Mouse (Mus musculus): ENCODE data around the gene Cyb5d1.

Gene Cyb5d1

DNA sequence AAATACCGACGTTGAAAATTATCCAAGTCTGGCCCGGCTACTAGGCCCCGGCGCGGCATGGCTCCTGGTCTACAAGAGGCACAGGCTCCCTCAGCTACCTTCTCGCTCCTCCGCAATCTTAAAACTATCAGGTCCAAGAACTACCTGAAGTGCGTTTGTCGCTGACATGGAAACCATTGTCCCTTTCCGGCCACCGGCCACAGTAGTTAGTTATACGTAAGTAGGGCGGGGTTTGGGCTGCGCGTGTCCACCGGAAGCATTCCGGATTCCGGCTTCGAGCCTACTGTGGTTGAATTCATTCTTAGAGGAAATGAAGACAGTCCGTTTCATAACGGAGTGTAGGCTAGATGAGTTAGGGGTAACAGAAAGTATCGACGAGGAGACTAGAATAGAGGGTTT is at the start of gene Cyb5d1, which contains the start of gene Naa38:
Gene Cyb5d1 (minus strand): TSS at position 397 of the 399 bp plus-strand sequence.
Gene Naa38 (plus strand): TSS at position 253 of the 399 bp plus-strand sequence.
- peak; percentile 62 to 81 for DNase-seq (ENCODE audit: low spot score in 2 of 2)

DNA sequence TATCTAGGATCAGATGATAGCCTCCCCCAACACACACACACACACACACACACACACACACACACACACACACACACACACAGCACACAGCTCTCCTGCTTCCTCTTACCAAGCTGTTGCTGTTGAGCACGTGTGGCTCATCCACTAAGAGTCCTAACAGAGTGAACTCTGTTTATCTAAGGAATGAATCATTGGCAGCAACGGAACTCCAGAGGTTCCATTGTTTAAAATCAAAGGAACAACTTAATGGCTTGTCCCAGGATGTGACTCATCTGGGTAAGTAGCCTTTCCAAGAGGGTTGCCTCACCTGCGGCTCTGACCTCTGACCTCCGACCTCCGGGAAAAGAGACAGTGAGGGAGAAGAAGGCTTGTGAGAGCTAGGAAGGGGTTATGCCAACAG is 47.9 kb upstream of the Cyb5d1 start:
- DNase-seq (ENCODE audit: low spot score in 2 of 2): no peak

DNA sequence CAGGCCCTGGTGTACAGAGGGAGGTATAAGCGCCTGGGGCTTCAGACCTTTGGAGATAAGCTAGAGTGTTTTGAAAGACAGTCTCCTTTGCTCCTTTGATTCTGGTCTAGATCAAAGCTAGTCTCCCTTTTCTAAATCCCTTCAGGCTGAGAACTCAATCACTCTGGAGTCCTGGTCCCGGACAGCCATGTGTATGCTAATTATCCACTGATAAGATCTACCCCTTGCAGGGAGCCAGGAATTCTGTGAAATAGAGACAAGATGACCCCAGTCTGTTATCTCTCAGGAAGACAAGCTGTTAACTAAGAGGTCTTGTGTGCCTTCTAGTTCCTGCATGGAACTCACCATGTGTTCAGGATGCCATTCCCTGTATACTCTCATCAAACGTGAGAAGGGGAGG is 41.9 kb upstream of the Cyb5d1 start:
- DNase-seq (ENCODE audit: low spot score in 2 of 2): no peak

DNA sequence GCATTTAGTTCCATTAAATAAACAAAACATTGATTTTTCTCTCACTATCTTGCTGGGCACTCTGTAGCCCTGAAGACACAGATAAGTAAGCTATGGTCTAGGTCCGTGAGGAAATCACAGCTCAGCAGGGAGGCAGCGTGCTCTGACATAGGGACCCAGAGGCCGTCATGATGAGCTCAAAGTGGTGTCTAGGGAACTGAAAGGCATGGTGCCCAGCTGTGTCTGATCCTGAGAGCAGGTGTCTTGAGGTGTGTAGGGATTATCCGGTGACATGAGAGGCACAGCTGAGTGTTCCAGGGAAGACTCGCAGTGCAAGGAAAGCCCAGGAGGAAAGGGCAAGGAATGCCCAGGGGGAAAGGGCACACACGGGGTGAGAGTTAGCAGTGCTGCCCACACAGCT is 37.8 kb upstream of the Cyb5d1 start:
- DNase-seq (ENCODE audit: low spot score in 2 of 2): no peak

DNA sequence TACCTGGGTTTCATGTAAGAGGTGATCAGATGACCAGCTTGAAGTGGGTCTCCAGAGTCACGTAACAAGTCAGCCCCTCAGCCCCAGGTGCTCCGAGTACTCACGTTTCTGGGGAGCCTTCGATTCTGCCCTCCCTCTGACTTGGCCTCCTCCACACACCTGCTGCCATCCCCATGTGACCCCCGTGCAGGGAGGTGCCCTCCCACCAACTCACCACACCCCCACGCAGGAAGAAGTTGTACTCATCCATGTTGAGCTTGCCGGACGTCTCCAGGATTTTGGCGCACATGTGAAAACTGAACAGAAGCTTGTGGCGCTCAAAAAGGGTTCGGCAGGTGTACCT is 37.2 kb upstream of the Cyb5d1 start:
- no peak for DNase-seq (ENCODE audit: low spot score in 2 of 2)

DNA sequence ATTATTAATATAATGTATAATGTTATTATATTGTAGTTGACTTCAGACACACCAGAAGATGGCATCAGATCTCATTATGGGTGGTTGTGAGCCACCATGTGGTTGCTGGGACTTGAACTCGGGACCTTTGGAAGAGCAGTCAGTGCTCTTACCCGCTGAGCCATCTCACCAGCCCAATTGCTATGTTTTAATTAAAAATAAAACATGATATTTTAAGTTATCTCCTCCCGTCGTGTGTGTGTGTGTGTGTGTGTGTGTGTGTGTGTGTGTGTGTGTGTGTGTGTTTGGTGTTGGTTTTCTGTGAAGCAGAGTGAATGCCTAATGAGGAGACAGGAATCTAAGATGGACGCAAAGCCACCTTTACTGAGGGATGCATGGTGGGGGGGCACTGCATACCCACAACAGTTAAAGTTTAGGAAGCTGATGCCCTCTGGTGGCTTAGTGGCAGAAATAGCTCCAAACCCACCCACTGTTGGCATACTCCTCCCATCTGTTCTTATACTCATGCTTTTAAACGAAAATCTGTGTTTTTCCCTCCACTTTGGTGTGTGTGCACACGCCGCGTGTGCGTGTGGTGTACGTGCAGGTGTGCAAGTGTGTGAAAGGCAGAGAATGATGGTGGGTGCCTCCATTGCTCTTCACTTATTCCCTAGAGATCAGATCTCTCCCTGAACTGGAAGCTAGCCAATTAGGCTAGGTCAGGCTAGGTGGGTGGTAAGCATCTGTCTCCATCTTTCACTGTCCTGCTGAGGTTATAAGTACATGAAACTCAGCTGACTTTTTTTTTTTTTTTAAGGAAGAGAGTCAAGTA is 36.6 kb upstream of the Cyb5d1 start:
- DNase-seq (ENCODE audit: low spot score in 2 of 2): peak in 1 of 2 experiments; percentile 73

DNA sequence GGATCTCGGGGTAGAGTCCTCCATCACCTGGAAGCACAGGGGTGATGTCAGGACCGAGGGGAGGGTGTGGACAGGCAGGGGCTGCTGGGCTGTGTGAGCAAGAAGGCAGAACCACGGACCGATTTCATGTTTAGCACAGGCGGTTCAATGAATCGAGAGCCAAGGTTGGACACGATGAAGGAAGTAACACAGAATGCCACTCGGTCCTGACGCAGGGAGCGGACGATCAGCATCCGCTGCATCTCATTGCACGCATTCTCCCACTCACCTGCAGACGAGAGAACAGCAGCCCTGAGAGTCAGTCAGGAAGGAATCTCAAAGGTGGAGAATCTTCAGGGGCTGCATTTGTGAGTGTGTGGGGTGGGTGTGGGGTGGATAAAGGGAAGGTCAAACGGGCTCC is 35.2 kb upstream of the Cyb5d1 start:
- DNase-seq (ENCODE audit: low spot score in 2 of 2): no peak

DNA sequence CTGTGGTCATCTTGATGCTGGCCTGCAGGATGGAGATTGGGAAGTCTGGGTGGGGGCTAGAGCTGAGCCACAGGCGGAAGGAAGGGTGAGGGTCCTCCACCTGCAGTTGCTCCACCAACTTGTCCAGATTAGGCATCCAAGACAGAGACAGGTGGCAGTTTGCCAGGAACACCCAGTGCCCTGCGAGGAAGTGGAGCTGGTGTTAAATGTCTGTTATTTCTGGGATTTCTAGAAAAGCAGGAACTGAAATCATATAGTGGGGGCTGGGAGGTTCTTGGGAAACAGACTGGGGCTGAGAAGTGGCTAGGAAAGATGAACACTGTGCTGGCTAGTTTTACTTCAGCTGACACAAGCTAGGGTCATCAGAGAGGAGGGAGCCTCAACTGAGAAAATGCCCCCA is 33.9 kb upstream of the Cyb5d1 start:
- DNase-seq (ENCODE audit: low spot score in 2 of 2): no peak

DNA sequence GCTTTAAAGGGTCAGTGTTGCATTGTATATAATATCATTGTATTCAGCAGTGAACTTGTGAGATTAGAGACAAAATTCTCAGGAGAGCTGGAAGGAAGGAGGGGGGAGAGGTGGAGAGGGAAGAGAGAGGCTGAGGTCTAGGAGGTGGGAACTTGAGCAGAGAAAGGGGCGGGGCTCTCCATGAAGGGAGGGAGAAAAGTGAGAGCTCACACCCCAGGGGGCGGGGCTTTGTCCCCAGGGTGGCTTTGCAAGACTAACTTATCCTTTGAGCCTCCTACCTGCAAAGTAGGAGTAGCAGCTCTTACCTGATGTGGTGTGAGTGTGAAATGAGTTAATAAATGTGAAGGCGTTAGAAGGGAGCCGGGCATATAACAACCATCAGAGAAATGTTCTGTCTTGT is 33.3 kb upstream of the Cyb5d1 start:
- no peak for DNase-seq (ENCODE audit: low spot score in 2 of 2)

DNA sequence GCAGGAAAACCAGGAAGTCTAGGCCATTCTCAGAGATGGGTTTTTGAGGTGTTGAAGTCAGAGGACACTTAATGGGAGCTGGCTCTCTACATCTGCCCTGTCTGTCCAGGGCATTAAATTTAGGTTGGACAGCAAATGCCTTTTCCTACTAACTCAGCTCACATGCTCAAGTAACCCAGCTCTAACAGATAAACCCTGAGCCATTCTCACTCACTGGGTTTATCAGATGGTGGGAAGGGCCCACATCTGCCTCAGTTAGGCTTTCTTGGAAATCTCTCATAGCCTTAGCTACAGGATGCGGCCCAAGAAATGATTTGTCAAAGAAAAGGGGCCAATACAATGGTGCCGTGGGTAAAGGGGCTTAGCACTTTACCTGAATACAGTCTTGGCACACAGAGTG is 30.8 kb upstream of the Cyb5d1 start:
- DNase-seq (ENCODE audit: low spot score in 2 of 2): no peak

DNA sequence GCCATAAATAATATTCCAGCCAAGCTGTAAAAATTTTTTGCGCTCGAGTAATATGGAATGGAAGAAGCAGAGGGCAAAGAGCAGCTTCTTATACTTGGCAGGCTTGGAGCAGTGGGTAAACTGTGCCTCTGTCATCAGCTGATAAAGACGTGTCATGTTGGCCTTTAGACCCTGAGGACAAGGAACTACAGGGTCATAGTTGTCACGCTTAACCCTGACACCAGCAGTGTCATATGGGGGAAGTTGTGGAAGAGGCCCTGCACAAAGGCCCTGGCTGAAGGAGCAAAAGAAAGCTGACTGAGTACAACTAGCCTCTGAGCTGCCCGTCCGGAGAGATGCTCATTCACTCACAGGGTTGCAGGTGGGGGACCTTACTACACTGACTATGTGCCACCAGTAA is 28.5 kb upstream of the Cyb5d1 start:
- no peak for DNase-seq (ENCODE audit: low spot score in 2 of 2)

DNA sequence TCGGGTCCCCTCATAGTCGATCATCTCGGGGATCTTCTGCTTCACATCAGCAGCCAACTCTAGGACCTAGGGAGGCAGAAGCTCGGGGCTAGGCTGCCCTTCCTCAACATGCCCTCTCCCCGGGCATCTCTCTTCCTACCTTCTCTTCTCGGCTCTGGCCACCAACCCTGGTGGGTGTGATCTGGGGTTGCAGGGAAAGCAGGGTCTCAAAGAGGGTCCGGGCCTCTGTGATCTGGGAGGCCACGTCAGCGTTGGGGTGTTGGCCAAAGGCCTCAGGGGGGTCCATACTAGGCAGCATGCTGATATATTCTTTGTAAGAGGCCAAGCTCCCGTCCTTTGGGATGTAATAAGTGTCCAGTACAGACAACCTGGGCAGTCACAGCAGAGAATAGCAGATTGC is 27.4 kb upstream of the Cyb5d1 start:
- no peak for DNase-seq (ENCODE audit: low spot score in 2 of 2)

DNA sequence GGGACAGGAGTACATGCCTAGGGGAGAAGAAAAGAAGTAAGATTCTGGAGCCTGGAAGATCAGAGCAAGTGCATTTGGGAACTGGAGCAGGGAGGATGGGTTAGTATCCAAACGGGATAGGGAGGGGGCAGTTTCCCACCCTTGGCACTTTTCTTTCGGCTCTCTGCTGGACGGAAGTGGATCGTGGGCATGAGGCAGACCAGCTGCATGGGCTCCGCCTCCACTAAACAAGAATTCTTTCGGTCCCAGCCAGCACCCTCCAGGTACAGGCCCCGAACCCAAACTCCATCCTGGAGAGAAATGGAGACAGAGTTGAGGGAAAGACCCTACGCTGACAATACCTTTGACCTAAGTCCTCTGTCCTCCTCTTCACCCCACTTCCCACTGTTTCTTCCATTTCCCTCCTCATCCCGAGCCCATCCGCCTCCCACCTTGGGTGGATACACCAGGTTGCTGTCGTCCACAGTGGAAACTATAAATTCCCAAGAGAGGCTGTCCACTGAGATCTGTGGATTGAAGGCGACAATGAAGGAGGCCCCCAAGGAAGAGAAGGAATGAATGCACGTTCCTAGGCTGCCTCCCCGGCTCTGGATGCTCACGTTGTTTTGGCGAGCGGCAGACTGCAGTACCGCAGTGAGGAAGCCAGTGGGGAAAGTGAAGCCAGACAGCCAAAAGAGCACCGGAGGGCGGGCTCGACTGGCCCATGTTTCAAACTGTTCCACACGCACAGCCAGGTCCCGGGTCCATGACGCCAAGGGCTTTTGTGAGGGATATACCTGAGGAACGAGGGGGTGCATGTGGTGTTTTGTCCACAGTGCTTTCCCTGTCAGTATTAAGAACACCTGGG is 25.9 kb upstream of the Cyb5d1 start:
- no peak for DNase-seq (ENCODE audit: low spot score in 2 of 2)

DNA sequence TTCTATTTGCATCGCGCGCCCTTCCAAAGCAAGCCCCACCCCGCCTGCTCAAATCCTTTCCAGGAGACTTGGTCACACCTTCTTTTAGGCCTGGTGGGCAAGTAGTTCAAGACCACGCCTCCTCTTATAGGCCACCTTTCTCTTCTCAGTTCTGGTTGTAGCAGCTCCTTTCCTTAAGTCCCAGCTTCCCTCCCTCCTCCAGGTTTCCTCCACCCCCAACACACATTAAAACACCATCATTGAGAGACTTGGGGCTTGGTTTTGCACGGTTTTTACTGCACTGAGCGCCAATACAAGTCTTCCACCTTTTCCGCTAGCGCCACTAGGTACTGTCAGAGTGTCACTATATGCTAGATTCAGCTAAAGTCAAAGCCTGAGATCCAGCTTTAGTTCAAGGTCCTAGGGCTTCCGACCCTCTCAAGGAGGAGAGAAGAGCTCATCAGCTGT is 25.1 kb upstream of the Cyb5d1 start:
- no peak for DNase-seq (ENCODE audit: low spot score in 2 of 2)

DNA sequence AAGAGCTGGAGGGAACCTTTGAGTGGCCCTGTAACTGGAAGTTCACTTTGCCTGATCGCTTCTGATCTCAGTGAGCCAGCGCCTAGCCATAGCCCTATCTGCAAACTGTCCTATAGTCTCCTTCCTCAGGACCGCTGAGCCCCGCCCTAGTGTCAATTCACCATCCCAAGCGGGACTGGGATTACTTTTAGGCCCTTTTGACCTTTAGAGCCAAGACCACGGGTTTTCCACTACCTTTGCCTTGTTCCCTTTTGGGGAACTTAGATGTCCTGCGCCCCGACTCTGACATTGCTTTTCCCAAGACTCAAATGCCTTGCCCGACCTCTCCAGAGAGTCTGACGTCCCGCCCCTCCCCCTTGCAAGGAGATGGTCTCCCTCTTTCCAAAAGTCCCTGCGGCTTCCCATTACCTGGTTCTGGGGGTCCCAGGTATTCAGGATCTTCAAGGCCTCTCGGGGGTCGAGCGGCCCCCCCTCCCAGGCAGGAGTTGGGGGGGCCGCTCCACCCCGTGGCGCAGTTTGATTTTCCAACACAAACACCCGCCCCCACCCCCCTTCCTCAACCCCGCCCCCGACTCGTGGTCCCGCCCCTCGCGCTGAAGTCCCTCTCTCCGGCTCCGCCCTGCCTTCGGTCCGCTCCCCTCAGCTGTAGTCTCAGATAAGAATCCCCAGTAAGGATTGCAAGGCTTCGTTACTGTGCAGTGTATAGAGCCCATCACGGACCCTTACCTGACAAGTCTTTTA is 24.6 kb upstream of the Cyb5d1 start:
- DNase-seq (ENCODE audit: low spot score in 2 of 2): no peak

DNA sequence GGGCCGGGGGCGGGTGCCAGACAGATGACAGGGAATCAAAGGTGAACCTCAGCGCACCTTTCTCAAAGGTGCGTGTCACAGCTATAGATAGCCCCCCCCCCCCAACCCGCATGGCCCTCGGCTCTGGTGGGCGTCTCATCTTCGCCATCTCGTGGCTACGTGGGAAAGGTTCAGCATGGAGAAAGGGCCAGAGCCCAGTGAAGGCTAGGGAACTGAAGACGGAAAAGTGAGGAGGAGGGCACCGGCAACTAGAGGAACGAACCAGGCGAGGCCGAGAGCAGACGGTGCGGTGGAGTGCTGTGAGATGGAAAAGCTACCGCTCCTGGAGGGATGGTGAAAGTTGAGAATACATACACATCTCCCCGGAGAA is 24.0 kb upstream of the Cyb5d1 start:
- peak in 1 of 2 experiments; percentile 46 for DNase-seq (ENCODE audit: low spot score in 2 of 2)

DNA sequence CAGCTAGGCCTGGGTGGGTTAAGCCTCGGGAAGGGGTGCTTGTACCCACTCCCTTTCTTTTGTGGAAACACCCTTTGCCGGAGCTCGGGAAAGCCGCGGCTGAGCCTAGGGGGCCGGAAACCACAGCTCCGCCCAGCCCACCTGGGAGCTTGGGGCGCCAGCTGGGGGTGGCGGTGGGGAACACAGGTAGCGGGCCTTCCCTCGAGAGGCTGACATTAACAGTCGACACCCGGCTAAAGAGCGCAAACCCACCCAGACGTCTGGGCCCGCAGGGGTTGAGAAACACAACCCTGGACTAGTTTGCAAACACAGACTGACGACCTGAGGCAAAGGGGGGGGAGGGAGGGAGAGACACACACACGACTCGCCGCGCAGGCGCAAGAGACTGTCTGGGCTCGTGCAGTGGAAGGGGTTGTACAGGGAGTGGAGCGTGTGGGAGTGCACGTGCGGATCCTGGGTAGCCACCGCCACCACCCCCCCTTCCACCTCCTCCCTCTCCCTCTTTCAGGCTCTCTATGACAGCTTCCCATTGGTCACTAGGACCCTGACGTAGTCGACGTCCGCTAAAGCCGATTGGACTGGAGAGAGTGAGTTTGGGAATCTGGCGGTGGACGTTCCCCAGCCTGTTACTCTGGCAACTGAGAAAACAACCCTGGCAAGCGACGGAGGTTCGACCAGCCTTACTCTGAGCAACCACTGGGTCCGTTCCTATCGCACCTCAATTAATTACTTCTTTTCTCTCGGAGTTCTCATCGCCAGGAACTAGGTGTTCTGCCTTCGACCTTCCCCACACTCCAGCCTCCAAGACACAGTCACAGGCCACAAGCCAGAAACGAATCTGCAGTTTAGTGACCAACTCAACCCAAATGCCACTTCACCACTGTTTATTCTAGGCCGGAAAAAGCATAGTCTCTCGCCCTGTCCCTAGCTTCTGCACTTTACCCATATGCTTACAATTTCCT is 23.3 kb upstream of the Cyb5d1 start:
- DNase-seq (ENCODE audit: low spot score in 2 of 2): peak; percentile 70 to 89

DNA sequence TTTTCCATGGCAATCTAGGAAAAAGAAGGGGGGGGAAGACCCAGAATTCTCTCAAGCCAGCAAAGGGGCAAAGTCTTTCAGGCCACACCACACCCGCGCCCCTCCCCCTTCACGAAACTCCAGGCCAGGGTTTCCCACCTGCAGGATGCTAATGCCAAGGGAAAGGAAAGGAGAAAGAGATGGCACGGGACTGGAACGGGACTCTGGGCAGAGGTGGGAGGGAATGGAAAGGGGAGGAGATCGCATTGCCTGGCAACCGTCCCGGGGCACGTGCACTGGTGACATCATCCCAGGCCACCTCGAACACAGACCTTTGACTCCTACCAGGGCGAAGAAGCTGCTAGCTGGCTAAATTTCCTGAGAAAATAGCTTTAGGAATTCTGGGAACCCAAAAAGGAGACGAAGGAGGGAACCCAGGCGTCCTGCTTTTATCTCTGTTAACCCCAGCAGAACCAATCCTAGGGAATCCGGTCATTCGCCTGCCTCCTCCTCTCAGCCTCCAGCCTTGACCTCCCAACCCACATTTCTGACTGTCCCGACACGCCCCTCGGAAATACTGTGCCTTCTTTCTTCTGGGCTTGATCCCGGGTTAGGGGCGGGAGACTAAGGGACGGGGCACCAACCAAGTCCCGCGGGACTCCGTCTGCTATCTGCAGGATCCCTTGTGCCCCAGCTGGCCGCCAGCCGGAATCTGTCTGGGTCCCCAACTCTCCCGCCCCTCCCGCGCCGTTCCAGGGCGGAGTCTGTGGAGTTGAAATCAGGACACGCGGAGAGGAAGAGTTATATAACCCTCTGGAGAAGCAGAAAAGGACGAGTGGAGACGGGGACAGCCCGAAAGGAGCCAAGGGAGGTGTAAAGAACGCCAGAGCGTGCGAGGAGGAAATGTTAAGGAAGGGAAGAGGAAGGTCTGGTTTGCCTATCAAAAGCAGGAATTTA is 22.3 kb upstream of the Cyb5d1 start:
- peak; percentile 84 to 96 for DNase-seq (ENCODE audit: low spot score in 2 of 2)

DNA sequence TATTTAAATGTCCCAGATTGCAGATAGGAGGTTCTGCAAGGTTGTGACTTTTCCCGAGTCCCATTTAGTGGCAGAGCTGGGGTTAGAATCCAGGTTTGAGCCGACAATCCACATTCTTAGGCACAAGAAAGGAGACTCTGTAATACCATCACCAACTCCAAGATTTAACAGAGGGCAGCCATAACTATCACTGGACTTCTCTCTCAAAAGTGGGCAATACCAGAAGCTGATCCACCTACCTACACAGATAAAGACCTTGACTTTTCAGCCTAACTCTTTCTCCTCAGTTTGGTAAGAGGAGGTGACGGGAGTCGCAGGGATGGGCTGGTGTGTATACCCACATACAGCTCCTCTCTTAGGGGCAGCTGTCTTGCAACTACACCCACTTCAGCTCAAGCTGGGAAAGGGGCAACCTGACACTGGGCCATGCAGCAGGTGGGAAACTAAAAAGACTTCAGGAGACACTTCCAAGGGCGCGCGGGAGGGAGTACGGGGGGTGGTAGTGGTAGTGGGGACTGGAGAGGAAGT is 21.6 kb upstream of the Cyb5d1 start:
- no peak for DNase-seq (ENCODE audit: low spot score in 2 of 2)

DNA sequence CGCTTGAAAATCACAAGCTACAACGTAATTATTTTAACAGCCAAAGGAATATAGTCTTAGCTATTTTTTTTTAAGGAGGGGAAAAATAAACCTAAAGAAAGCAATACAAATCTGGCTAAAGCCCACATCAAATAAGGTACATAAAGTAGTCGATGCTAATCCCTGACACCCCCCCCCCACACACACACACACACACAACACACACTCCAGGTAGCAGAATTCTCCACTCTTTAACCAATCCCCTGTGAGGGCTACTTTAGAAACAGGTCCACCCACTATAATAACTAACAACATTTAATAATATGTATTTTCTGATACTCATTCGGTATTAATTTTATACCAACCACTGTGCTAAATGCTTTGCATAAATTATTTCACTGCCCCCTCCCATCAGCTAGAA is 21.1 kb upstream of the Cyb5d1 start:
- no peak for DNase-seq (ENCODE audit: low spot score in 2 of 2)

Data from cerebellum, postnatal 4 days (tissue).